Mouse (Mus musculus): ENCODE results near the gene 6430531B16Rik.

DNA sequence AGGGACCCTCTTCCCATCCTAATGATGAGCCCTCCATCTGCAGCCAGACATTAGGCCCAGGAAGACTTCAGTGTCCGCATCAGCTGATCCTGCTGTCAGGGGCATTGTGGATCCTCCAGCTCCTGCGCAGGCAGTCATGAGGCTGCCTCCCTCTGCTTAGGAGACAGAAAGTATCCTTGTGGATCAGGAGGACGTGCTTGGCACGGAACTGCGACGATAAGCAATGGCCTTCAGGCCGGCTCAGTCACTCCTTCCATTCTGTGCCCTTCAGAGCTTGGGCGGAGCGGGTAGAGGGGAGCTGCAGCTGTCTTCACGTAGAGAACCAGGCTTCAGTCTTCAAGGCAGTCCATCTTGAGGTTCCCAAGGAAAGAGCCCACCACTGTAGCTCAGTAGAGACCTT is 17.4 kb downstream of the 6430531B16Rik start:
- TF ChIP-seq POLR2A (IDR thresholded peaks at IDR 0.05; ENCODE audit: borderline replicate concordance, extremely low read depth, insufficient read depth, insufficient read length, poor library complexity, severe bottlenecking) (no peak), CTCF (IDR thresholded peaks at IDR 0.05; ENCODE audit: borderline replicate concordance, extremely low read depth, insufficient read depth, insufficient read length) (no peak)
